Mouse (Mus musculus) midbrain, embryonic 14.5 days (tissue): ENCODE results near the gene St5. TPM values are rescaled to one million over a fixed set of nuclear protein-coding genes. Genes with fewer than 3 reads are reported as not detected.

ENCODE experiments used
- ATAC-seq: fragments of 200-750 bp; cut with Nextera tagmentation; 2 replicates; pipeline ENCODE4 v1.8.0; 2017; ENCODE audit warnings: moderate number of reproducible peaks, moderate library complexity; ENCODE audit not compliant: low FRiP score, low TSS enrichment
- DNase-seq: peaks from one replicate; pipeline ENCODE4 v3.0.0-alpha.2; 2015
- H3K27ac ChIP-seq: fragments of 300-500 bp; sonication (generic); replicated peaks from 2 replicates; pipeline ENCODE4 v1.5.1; 2014; ENCODE audit warnings: mild to moderate bottlenecking, low read depth, low read length, moderate library complexity
- H3K27me3 ChIP-seq: fragments of 300-500 bp; sonication (generic); 2 replicates; pipeline ENCODE4 v1.6.1; 2014; ENCODE audit warnings: low read length, control low read depth, mixed read lengths; ENCODE audit not compliant: control insufficient read depth, insufficient read depth
- H3K36me3 ChIP-seq: fragments of 300-500 bp; sonication (generic); 2 replicates; pipeline ENCODE4 v1.6.1; 2014; ENCODE audit warnings: low read length, control low read depth; ENCODE audit not compliant: control insufficient read depth, insufficient read depth
- H3K4me1 ChIP-seq: fragments of 300-500 bp; sonication (generic); 2 replicates; pipeline ENCODE4 v1.6.1; 2014; ENCODE audit warnings: mild to moderate bottlenecking, antibody characterized with exemption, low read length, control low read depth; ENCODE audit not compliant: control insufficient read depth, insufficient read depth
- H3K4me2 ChIP-seq: fragments of 300-500 bp; sonication (generic); 2 replicates; pipeline ENCODE4 v1.6.1; 2014; ENCODE audit warnings: mild to moderate bottlenecking, low read length, moderate library complexity
- H3K4me3 ChIP-seq: fragments of 300-500 bp; sonication (generic); replicated peaks from 2 replicates; pipeline ENCODE4 v1.5.1; 2014; ENCODE audit warnings: low read depth, low read length
- H3K9ac ChIP-seq: fragments of 300-500 bp; sonication (generic); replicated peaks from 2 replicates; pipeline ENCODE4 v1.6.1; 2014; ENCODE audit warnings: mild to moderate bottlenecking, low read length, moderate library complexity
- H3K9me3 ChIP-seq: fragments of 300-500 bp; sonication (generic); 2 replicates; pipeline ENCODE4 v1.6.1; 2016; ENCODE audit warnings: low read length, control low read depth, mixed read lengths; ENCODE audit not compliant: control insufficient read depth
- WGBS: fragments of 180-500 bp; shearing (Covaris S2); extraction: QIAGEN DNeasy Blood & Tissue Kit; methylation state at CpG from one replicate; pipeline ENCODE4 v1.1.7; 2014; 5-methylcytosine and 5-hydroxymethylcytosine counted together
- polyA plus RNA-seq: library from polyadenylated mRNA; unstranded; fragments of >200 nt; fragmentation: Nextera tagmentation; extraction: Ambion mirVana; gene quantifications from 2 replicates; pipeline ENCODE4 v1.2.1, GENCODE M21; 2014

Gene St5
- polyA plus RNA-seq, 1 experiment from 2014 or later = 16.4 TPM

DNA sequence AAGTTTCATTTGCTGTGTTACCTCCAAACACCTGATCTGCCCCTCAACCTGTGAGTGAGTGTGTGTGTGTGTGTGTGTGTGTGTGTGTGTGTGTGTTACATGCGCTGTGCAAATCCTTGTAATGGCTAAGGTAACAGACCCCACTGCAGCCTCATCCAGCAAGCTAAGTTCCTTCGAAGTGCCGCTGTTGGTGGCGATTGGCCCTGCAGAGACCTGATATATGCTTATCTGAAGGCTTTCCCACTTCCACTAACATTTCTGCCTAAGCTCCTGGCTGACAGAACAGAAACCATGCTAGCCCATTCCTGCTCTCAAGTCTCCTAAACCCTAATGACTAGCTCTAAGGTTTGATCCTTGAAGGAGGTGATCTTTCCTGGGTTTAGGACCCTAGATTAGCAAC is 103.4 kb downstream of the St5 start:
- 95% methylated on average over 4 of the region's 4 CpGs for WGBS
- H3K36me3 ChIP-seq = no peaks in the 10 kb centered on the region
- no peaks in the 10 kb centered on the region for H3K27me3 ChIP-seq
- no peaks in the 10 kb centered on the region for H3K9me3 ChIP-seq
- DNase-seq (no peak), ATAC-seq (no peak)
- no peaks in the 10 kb centered on the region for H3K4me1 ChIP-seq
- no peak overlapping the region for H3K4me3 ChIP-seq
- no peak overlapping the region for H3K4me2 ChIP-seq
- H3K9ac ChIP-seq = no peak overlapping the region
- H3K27ac ChIP-seq = no peak overlapping the region

DNA sequence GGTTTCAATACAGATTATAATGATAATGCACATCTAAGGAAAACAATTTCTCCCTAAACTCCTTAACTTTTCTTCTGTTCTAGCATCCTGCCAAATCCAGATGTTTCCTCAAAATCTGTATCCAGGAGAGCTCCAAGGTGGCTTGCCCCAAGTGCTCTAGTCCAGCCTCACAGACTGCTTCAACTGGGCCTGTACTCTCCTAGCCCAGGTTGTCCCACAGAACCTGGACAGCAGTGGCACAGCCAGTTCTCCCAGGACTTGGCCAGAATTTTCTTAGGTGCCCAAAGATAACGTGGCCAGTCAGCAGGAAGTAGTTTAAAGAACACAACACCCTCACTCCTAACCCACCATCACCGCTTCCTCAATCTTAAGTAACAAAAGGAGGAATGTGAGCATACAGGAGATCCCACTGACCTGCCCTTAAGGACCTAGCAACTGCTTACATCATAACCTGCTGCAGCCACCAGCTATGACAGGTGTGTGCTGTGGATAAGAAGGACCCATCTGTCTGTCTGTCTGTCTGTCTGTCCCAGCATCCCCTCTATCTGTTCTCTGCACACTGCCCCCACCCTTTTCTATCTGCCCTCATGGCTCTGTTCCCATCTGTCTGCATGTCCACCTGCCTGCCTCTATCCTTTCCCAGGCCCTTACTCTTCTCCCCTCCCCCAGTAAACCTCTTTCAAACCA is 108.4 kb downstream of the St5 start:
- Histone ChIP-seq H3K4me1 (no peaks in the 10 kb centered on the region), H3K9ac (no peak overlapping the region), H3K27me3 (no peaks in the 10 kb centered on the region), H3K4me3 (no peak overlapping the region), H3K9me3 (no peaks in the 10 kb centered on the region), H3K27ac (no peak overlapping the region), H3K4me2 (no peak overlapping the region), H3K36me3 (no peaks in the 10 kb centered on the region)
- 80% methylated on average over 2 of the region's 2 CpGs for WGBS
- DNase-seq = no peak
- no peak for ATAC-seq

DNA sequence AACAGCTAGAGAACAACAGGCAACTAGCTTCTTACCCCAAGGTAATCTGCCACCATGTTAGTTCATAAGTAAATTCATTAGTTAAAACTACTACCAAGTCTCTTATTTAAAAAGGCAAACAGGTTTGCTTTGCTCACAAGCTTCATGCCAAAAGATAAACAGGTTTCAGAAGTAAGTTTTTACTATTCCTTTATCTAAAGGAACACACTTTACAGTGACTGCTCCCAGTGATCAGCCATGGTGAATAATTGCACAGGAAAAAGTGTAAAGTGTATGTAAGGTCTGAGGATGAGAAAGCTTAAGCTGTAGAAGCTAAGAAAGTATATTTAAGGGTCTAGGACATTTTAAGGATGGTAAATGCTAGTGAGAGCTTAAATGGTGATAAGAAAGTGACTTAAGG is 109.4 kb downstream of the St5 start:
- H3K4me2 ChIP-seq = no peak overlapping the region
- no peaks in the 10 kb centered on the region for H3K36me3 ChIP-seq
- H3K27me3 ChIP-seq = no peaks in the 10 kb centered on the region
- H3K27ac ChIP-seq = no peak overlapping the region
- H3K4me1 ChIP-seq = no peaks in the 10 kb centered on the region
- no peaks in the 10 kb centered on the region for H3K9me3 ChIP-seq
- DNase-seq (no peak), ATAC-seq (no peak)
- H3K9ac ChIP-seq = no peak overlapping the region
- H3K4me3 ChIP-seq = no peak overlapping the region

DNA sequence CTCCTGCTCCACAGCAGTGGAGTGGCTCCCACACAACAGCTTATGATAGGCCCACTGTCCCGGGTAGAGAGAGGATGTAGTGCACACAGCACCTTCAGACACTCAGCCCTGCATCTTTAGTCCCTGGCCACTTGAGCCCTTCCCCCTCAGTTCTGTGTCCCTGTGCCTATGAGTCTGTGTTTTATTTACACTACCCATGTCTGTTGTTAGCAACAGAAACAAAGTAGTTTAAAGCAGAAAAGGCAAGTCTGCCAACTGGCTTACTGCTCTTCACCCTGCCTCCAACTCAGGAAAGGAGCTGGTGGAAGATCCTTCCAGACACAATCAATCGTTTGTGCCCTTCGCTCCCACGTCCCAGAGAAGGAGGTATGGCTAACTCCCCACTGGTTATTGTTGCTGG is 111.2 kb downstream of the St5 start:
- Histone ChIP-seq H3K27me3 (no peaks in the 10 kb centered on the region), H3K36me3 (no peaks in the 10 kb centered on the region), H3K9ac (no peak overlapping the region), H3K4me1 (no peaks in the 10 kb centered on the region), H3K9me3 (no peaks in the 10 kb centered on the region), H3K4me3 (no peak overlapping the region), H3K4me2 (no peak overlapping the region), H3K27ac (no peak overlapping the region)
- no peak for ATAC-seq
- DNase-seq = no peak
- WGBS = 56% methylated on average over 4 of the region's 4 CpGs

DNA sequence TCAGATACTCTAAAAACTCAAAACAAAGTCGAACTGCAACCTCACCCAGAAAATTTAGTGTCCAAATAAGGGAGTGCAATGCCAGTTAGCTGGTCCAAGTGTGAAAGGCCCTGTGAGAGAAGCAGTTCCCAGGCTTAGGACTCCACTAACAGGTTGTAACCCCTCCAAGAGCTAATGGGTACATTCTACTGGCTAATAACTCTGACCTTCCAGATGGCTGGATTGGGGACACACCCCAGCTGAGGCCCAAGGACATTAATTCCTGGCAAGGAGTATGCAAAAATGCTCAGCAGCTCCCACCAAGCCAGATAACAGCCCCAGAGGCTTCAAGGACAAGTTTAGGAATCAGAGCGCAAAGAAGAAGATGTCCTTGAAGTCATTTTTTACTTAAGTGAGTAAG is 112.8 kb downstream of the St5 start:
- ATAC-seq (no peak), DNase-seq (no peak)
- Histone ChIP-seq H3K27ac (no peak overlapping the region), H3K27me3 (no peaks in the 10 kb centered on the region), H3K4me3 (no peak overlapping the region), H3K4me2 (no peak overlapping the region), H3K9me3 (no peaks in the 10 kb centered on the region), H3K9ac (no peak overlapping the region), H3K4me1 (no peaks in the 10 kb centered on the region), H3K36me3 (no peaks in the 10 kb centered on the region)
- 93% methylated on average over 2 of the region's 2 CpGs for WGBS

DNA sequence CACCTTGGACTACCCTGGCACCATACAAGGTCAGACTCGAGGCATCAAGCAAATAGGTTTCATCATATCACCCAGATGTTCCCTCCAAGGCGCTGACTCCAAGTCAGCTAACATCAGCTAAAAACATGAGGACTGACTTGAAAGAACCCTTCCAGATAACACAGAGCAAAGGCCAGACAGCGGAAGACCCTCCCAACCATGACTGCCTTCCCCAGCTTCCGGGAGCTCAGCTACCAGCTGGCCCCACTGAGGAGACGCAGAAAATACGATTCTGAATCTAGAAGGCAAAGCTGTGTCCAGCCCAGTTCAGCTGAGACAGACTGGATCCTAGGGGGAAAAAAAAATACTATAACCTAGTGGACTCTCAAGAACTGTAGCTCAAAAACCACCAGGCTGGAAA is 114.4 kb downstream of the St5 start:
- H3K4me2 ChIP-seq = no peak overlapping the region
- no peaks in the 10 kb centered on the region for H3K36me3 ChIP-seq
- no peaks in the 10 kb centered on the region for H3K9me3 ChIP-seq
- ATAC-seq (no peak), DNase-seq (no peak)
- no peak overlapping the region for H3K9ac ChIP-seq
- H3K27ac ChIP-seq = no peak overlapping the region
- WGBS = 83% methylated on average over 6 of the region's 6 CpGs
- H3K4me1 ChIP-seq = no peaks in the 10 kb centered on the region
- no peak overlapping the region for H3K4me3 ChIP-seq
- H3K27me3 ChIP-seq = no peaks in the 10 kb centered on the region

DNA sequence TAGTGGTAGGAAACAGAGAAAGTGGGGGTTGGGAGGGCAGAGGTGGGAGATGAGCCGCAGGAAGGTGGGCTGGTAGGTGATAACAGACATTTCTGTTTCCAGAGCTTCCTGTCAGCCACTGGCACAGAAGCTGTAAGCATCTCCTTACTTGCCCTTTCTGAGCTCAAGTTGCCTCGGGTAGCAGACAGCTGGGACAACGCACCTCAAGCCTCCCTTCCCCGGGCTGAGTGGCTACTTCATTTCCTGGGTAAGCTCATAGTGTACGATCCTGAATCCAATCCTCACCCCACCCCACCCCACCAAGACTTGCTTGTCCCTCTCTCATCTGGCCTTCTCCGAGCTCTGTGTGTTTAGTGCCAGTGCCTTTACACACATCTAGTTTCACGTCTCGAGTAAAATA is 115.3 kb downstream of the St5 start:
- Histone ChIP-seq H3K9ac (no peak overlapping the region), H3K27me3 (no peaks in the 10 kb centered on the region), H3K27ac (no peak overlapping the region), H3K9me3 (no peaks in the 10 kb centered on the region), H3K36me3 (no peaks in the 10 kb centered on the region), H3K4me3 (no peak overlapping the region), H3K4me1 (no peaks in the 10 kb centered on the region), H3K4me2 (no peak overlapping the region)
- WGBS = 89% methylated on average over 8 of the region's 8 CpGs
- ATAC-seq (no peak), DNase-seq (no peak)

DNA sequence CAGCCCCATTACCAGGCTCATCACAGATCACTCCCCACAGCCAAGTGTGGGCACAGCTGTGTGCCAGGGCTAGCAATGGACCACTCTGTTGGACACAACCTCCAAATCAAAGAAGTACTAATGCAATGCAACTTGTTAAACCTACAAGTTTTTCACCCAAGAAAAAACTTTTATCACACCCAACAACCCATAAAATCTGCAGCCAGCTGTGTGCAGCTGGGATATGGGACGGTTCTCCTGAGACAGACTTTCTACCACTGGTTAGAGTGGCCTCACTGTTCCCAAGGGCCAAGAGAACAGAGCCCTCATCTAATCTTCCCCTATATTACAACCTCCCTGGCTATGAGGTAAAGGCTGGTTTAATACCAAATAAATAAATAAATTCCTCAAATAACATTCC is 118.9 kb downstream of the St5 start:
- Histone ChIP-seq H3K36me3 (no peaks in the 10 kb centered on the region), H3K27ac (no peak overlapping the region), H3K4me1 (0 out of 2 replicates have a peak, but pooled peaks cover 1% of the 10 kb centered on the region), H3K27me3 (no peaks in the 10 kb centered on the region), H3K9me3 (no peaks in the 10 kb centered on the region), H3K4me3 (no peak overlapping the region), H3K9ac (no peak overlapping the region), H3K4me2 (no peak overlapping the region)
- no peak for ATAC-seq
- 100% methylated on average over 1 of the region's 1 CpGs for WGBS
- no peak for DNase-seq

DNA sequence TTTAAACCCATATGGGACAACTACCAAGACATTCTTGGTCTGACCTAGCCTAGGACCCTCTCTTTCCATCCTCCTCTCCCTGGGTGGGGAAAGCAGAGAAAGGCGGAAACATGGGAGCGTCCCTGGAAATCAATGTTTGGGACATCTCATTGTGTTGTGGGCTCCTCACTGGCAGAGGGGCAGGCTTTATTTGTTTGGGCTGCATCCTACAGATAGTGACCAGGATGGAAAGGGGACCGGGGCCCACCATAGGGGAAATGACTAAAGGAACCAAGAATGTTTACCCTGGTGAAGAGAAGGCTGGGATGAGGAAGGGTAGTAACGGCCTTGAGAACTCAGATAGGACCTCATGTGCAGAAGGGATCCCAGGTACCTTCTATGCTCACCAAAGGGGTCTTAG is 122.9 kb downstream of the St5 start:
- Histone ChIP-seq H3K4me3 (no peak overlapping the region), H3K36me3 (no peaks in the 10 kb centered on the region), H3K27me3 (no peaks in the 10 kb centered on the region), H3K9me3 (no peaks in the 10 kb centered on the region), H3K27ac (no peak overlapping the region), H3K4me1 (peaks cover 12% of the 10 kb centered on the region; the same call in 1 of the 2 replicates), H3K9ac (no peak overlapping the region), H3K4me2 (no peak overlapping the region)
- DNase-seq (no peak), ATAC-seq (no peak)
- WGBS = 80% methylated on average over 4 of the region's 4 CpGs
